Mouse (Mus musculus) E14TG2a.4 (cell line): ENCODE results near the gene Mlxipl.

ENCODE experiments used
- CTCF ChIP-seq: conservative IDR thresholded peaks from 2 replicates; pipeline ENCODE4 v1.5.1; 2014; ENCODE audit warnings: low read length
- NANOG ChIP-seq: IDR thresholded peaks from 2 replicates; pipeline ENCODE4 v1.6.1; 2014; ENCODE audit warnings: borderline replicate concordance, low read length, mixed read lengths
- POU5F1 ChIP-seq: IDR thresholded peaks from 2 replicates; pipeline ENCODE4 v1.6.1; 2014; ENCODE audit warnings: low read length, borderline replicate concordance

GRCm38 (mm10) chr5:135133736-135134405, 44.2 kb downstream of the Mlxipl start:
- TF ChIP-seq CTCF (no peak), POU5F1 (no peak), NANOG (no peak)
